Mouse (Mus musculus): ENCODE data around the gene Errfi1.

The Errfi1 gene

GRCm38 (mm10) chr4:150853680-150854461 lies at the start of gene Errfi1:
Errfi1 (plus strand) TSS chr4:150853919.
- DNase-seq, result peak; percentile 73

DNA sequence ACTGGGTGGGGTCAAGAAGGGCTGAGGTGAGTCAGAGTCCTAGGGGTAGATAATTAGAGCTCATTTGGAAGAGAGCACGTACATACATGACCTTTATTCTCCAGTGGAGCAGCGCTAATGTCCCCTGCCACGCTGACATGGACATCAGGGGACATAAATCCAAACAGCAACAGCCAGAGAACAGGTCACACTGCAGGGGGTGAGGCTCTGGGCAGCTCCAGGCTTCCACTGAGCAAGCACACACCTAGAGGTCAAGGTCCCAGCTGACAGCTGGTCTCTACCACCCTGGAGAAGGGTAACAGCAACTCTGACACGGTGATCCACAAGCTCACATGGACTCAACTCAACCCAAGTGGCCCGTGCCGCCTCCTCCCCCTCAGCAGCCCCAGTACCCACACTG lies 49.5 kb upstream of the Errfi1 start:
- no peak for DNase-seq

DNA sequence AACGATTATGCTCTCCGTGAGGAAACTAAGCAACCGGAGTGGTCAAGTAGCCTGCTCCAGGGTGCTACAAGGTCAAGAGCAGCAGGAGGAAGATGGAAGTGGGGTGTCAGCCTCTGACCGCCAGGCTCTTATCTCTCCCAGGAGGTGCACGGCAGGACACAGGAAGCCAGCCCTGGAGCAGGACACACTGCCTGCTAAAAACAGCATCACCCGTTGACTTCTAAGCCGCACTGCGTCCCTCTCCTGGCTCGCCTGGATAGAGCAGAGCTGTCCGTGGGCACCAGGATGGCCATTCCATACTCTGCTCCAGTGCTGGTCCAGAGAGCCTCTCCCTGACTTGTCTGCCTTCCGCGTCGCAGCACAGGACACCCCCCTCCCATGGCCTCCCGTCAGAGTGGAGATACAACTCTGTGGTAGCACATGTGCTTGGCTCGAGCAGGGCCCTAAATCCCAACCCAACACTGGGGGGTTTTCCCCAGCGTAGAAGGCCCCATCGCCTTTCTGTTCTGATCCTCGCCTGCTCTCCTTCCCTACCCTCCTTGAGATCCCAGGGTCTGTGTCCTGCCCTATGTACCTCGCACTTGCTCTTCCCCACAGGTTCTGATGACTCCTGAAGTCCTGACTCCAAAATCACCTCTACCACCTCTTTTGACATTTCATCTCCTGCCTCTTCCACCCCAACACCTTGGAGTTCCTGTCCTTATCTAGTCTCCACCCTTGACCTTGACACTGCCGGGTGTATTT lies 45.8 kb upstream of the Errfi1 start:
- no peak for DNase-seq

DNA sequence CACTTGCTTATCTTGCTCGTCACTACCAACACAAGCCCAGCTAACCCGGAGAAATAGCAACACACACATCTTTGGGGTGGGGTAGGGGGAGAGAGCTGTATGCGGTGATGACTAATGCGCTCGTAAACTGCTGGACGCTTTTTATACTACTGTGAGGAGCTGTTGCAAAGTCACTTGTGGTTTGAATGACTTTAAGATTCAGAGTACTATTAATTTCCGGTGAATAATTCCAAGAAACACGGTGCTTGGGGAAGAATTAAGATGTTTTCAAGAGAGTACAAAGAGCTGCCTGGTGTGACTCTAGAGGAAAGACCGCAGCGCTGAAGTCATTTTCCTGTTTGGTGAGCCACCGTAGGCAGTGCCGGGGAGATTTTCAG lies 45.3 kb upstream of the Errfi1 start:
- no peak for DNase-seq

DNA sequence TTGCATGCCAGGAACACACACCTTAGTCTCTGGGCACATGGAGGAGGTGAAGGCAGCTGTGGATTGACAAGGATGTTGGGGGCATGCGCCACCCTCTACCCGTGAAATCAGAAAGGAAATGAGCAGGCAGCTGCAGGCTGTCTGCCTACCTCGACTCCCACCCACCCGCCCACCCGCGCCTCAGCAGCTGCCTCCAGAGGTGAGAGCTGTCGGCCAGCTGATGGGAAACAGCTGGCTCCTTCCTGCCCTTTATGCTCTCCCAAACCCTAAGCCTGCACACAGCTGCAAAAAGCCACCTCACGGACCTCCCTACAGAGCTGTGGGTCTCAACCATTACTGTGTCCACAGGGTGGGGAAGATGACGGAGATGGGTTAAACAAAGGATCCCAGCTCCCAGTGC lies 44.4 kb upstream of the Errfi1 start:
- peak; percentile 72 for DNase-seq

GRCm38 (mm10) chr4:150815144-150815543 lies 38.6 kb upstream of the Errfi1 start:
- no peak for DNase-seq

DNA sequence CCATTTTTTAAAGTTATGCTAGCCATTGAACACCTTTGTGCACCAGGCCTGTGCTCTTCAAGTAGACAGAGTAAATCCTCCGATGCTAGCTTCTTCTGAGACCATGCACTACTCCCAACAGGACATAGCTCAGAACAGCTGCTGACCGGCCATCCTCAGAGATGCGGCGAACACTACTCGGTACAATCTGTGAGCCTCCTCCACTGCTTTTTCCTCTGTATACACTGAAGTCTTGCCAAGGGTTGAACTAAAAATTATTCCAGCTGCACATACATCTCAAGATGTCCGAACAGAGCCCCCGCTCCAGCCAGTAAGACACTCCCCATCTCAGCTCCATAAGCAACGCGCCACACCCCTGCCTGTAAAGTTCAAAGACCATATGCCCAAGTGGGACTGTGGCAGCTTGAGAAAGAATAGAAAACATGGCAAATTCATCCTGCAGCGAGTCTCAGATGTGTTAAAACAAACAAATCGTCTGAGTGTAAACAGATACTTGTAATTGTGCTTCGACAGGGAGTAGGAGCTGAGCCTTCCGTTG lies 37.2 kb upstream of the Errfi1 start:
- DNase-seq, result no peak

- peak; percentile 61 for DNase-seq
These were observed 34.4 kb upstream of the Errfi1 start for GRCm38 (mm10) chr4:150819126-150819910.

- DNase-seq, result no peak
These were observed 32.3 kb upstream of the Errfi1 start for GRCm38 (mm10) chr4:150821381-150821780.

GRCm38 (mm10) chr4:150822624-150823023 lies 31.1 kb upstream of the Errfi1 start:
- no peak for DNase-seq

GRCm38 (mm10) chr4:150823614-150824480 lies 29.9 kb upstream of the Errfi1 start:
- no peak for DNase-seq

GRCm38 (mm10) chr4:150824877-150825276 lies 28.8 kb upstream of the Errfi1 start:
- DNase-seq, result no peak

- peak; percentile 73 for DNase-seq
These were observed 28.2 kb upstream of the Errfi1 start for GRCm38 (mm10) chr4:150825531-150825930.

DNA sequence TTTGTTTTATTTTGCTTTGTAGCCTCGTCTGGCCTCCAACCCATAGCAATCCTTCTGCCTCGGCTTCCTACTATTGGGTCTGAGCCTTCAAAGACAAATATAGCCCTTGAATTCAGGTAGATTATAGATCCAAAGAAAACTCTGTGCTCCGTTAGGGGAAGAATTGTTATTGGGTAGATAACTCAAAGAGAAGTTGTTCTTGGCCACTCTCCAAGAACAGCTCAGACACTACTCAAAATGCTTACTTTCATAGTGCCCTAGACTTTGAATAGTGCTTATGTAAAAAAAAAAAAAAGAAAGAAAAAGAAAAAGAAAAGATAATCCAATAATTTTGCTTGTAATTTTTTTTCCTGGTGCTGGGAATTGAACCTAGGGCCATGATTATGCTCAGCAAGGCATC lies 22.4 kb upstream of the Errfi1 start:
- no peak for DNase-seq

GRCm38 (mm10) chr4:150831941-150832340 lies 21.8 kb upstream of the Errfi1 start:
- no peak for DNase-seq

- no peak for DNase-seq
These were observed 18.6 kb upstream of the Errfi1 start for GRCm38 (mm10) chr4:150835163-150835562.

- no peak for DNase-seq
These were observed 17.5 kb upstream of the Errfi1 start for GRCm38 (mm10) chr4:150836258-150836657.

GRCm38 (mm10) chr4:150836961-150837360 lies 16.8 kb upstream of the Errfi1 start:
- no peak for DNase-seq

- peak; percentile 66 for DNase-seq
These were observed 16.3 kb upstream of the Errfi1 start for GRCm38 (mm10) chr4:150837458-150837857.

GRCm38 (mm10) chr4:150842045-150842444 lies 11.7 kb upstream of the Errfi1 start:
- no peak for DNase-seq

- DNase-seq, result no peak
These were observed 10.5 kb upstream of the Errfi1 start for GRCm38 (mm10) chr4:150843181-150843580.

GRCm38 (mm10) chr4:150846316-150846715 lies 7.4 kb upstream of the Errfi1 start:
- no peak for DNase-seq
